Mouse (Mus musculus) MEL (cell line): ENCODE measurements around the gene Rapgef2.

Experiments used
- CTCF ChIP-seq, 3 experiments: IDR thresholded peaks in 2 of 3; conservative IDR thresholded peaks in 1 of 3; 2 replicates each; pipeline ENCODE4 v1.5.1; 2011 to 2012; ENCODE audit warnings: low read length in 3 of 3, low read depth in 2 of 3, mild to moderate bottlenecking in 2 of 3, improper control_type of control experiment in 1 of 3, inconsistent platforms in 1 of 3, mixed read lengths in 1 of 3, moderate library complexity in 1 of 3; ENCODE audit not compliant: control insufficient read depth in 1 of 3, insufficient read depth in 1 of 3, poor library complexity in 1 of 3, severe bottlenecking in 1 of 3
- ETS1 ChIP-seq: IDR thresholded peaks from 2 replicates; pipeline ENCODE4 v1.6.1; 2012; ENCODE audit warnings: low read depth, mild to moderate bottlenecking, inconsistent platforms, low read length, improper control_type of control experiment, moderate library complexity
- POLR2A ChIP-seq, 2 experiments: IDR thresholded peaks; 2 replicates each; pipeline ENCODE4 v1.6.1; 2011 to 2012; ENCODE audit warnings: low read length in 2 of 2, mild to moderate bottlenecking in 2 of 2, control low read depth in 1 of 2, improper control_type of control experiment in 1 of 2, low read depth in 1 of 2, moderate library complexity in 1 of 2; ENCODE audit not compliant: control insufficient read depth in 1 of 2, insufficient read depth in 1 of 2, poor library complexity in 1 of 2

DNA sequence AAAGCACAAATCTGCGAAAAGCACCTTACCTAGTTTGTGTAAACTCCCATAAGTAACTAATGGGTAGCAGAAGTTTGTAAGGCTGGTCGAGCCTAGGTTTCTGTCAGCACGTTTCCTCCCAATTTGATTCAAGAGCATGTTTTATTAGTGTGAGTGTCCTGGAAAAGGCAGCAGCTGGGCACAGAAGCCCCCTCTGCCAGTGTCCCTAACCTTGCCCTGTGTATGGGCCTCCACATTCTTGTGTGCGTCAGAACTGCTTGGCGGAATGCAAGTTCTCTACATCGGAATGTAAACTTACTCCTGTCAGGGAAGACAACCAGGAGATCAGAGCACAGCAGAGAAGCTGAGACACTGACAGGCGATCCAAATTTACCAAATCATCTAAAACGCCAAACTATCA lies 106.2 kb downstream of the Rapgef2 start:
- TF ChIP-seq POLR2A (IDR thresholded peaks at IDR 0.05; ENCODE audit: control insufficient read depth in 1 of 2, insufficient read depth in 1 of 2, low read depth in 1 of 2, low read length in 2 of 2, poor library complexity in 1 of 2) (no peak), ETS1 (no peak), CTCF (IDR thresholded peaks at IDR 0.05 in 2 of 3, conservative IDR thresholded peaks at IDR 0.05 in 1 of 3; ENCODE audit: control insufficient read depth in 1 of 3, insufficient read depth in 1 of 3, low read depth in 2 of 3, low read length in 3 of 3, poor library complexity in 1 of 3, severe bottlenecking in 1 of 3) (no peak)
